Mouse (Mus musculus) ES-Bruce4 (cell line): ENCODE measurements at regions not wholly inside any gene's neighbourhood (a gene's known extent, or its start where the extent isn't known, plus 50 kb on each side); places are given as distances from the start of the nearest gene placed in this dataset.
"Not testable (repeated sequence)": the region's sequence is repeated elsewhere in the genome, so short reads cannot be mapped to it uniquely, and the experiment has no call there.

Experiments used
- H3K27ac ChIP-seq: 2 replicates; pipeline ENCODE4 v1.5.1; 2012; ENCODE audit warnings: low read length, inconsistent platforms; ENCODE audit not compliant: insufficient read depth
- H3K27me3 ChIP-seq: 2 replicates; pipeline ENCODE4 v1.6.1; 2012; ENCODE audit warnings: mild to moderate bottlenecking, low read length, inconsistent platforms; ENCODE audit not compliant: control insufficient read depth, poor library complexity, insufficient read depth, severe bottlenecking
- H3K36me3 ChIP-seq: 2 replicates; pipeline ENCODE4 v1.6.1; 2012; ENCODE audit warnings: inconsistent platforms, mild to moderate bottlenecking, low read length, moderate library complexity; ENCODE audit not compliant: control insufficient read depth, poor library complexity, insufficient read depth, severe bottlenecking
- H3K4me1 ChIP-seq: one replicate; pipeline ENCODE4 v1.8.1; 2011; ENCODE audit warnings: low read length; ENCODE audit not compliant: control insufficient read depth, insufficient read depth
- H3K4me3 ChIP-seq: 2 replicates; pipeline ENCODE4 v1.5.1; 2011; ENCODE audit warnings: low read depth, mild to moderate bottlenecking, low read length
- H3K9ac ChIP-seq: 2 replicates; pipeline ENCODE4 v1.6.1; 2012; ENCODE audit warnings: low read depth, mild to moderate bottlenecking, inconsistent platforms; ENCODE audit not compliant: poor library complexity, severe bottlenecking
- H3K9me3 ChIP-seq: replicated peaks from 2 replicates; pipeline ENCODE4 v1.6.1; 2012; ENCODE audit warnings: mild to moderate bottlenecking, low read length, inconsistent platforms; ENCODE audit not compliant: control insufficient read depth, poor library complexity, insufficient read depth, severe bottlenecking
- CTCF ChIP-seq: IDR thresholded peaks from one replicate; pipeline ENCODE4 v1.8.1; 2011; ENCODE audit warnings: low read depth, low read length
- EP300 ChIP-seq: IDR thresholded peaks from 2 replicates; pipeline ENCODE4 v1.6.1; 2011; ENCODE audit warnings: low read depth, low read length; ENCODE audit not compliant: insufficient read depth
- POLR2A ChIP-seq: IDR thresholded peaks from one replicate; pipeline ENCODE4 v1.8.1; 2011; ENCODE audit warnings: low read length; ENCODE audit not compliant: insufficient read depth

DNA sequence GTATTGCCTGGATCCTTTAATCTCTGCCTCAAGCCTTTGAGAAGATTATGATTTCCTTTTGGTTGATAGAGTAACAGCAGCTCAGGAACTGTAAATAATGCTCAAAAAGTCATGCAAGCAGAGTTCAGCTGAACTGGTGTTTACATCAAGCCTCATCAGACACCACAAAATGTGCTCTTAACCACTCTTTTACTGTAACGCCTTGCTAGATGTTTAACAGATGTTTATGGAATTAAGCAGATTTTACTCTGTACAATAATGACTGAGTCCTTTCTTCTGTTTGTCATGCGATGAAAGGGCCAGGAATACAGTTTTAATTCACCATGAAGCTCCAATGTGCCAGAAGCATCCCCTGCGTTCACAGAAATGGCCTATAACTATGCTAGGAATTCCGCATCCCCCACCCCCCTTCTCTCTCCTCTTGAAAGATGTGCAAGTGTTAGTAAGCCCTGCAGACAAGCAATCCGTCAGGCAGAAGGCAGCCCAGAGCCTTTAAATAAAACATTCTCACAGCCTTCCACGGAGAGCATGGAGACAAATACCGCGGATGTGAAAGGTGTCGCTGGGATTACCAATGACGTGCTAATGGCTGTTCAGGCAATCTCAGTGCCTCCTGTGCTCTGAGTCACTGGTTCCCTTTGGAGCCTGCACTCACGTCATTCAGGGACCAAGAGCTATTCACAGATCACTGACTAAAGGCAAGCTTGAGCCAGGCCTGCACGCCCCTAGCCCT lies 453.3 kb upstream of the Kif18a start:
- Histone ChIP-seq H3K4me1 (no peaks in the 10 kb centered on the region), H3K27ac (no peak overlapping the region), H3K27me3 (no peaks in the 10 kb centered on the region), H3K36me3 (no peaks in the 10 kb centered on the region), H3K9me3 (no peaks in the 10 kb centered on the region), H3K9ac (no peak overlapping the region), H3K4me3 (no peak overlapping the region)
- TF ChIP-seq CTCF (no peak), POLR2A (no peak), EP300 (no peak)

DNA sequence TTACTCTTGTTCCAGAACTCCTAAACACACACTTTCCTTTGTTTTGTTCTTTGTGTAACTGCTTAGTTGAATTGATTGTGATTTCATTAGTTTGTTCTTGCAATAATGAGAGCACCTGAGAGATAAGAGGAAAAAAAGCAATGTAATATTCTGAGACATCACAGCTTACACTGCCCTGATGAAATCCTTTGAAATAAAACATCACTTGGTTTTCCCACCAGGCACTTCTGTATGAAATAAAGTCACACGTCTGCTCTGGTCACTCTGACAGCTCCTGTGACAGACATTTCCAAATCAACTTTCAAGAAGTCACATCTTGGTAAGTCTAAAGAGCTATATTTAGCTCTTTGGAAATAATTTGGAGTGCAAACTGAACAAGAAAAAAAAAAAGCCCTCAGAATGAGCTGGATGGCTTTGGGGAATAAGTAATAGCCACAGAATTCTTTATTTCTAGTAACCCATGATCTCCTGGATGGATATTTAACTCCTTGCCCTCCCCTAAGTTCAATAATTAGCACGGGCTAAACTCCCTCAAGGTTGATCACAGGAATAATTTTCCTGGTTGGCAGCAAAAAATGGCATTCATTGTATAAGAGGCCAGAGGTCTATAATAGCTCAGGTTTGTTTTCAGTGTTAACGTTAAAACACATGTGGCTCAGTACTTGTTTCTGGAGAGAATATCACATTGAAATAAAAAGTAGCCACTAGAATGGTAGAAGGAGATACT lies 452.4 kb upstream of the Kif18a start:
- no peak for TF ChIP-seq EP300
- TF ChIP-seq CTCF: no peak
- TF ChIP-seq POLR2A: no peak
- Histone ChIP-seq H3K4me3 (no peak overlapping the region), H3K9ac (no peak overlapping the region), H3K27me3 (no peaks in the 10 kb centered on the region), H3K36me3 (no peaks in the 10 kb centered on the region), H3K4me1 (no peaks in the 10 kb centered on the region), H3K27ac (no peak overlapping the region), H3K9me3 (no peaks in the 10 kb centered on the region)

DNA sequence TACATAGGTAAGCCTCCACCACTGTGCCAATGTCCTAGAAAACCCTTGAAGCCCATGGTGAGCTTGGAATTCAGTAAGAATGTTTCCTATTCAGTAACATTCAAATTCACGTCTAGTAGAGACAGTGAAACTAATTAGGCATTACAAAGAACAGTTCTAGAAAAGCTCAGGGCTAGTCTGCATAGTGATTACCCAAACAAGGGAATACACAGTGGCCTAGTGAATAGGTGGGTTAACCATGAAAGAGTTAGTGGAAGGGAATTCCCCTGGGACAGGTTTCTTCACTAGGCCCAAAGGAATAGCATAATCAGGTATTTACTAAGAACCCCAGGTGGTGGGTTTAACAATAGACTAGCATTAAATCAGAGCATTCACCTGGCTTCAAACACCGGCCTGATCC lies 436.7 kb upstream of the Kif18a start:
- H3K9ac ChIP-seq, H3K27me3 ChIP-seq, H3K36me3 ChIP-seq, H3K27ac ChIP-seq, H3K4me3 ChIP-seq, H3K4me1 ChIP-seq: not testable (repeated sequence)
- peaks cover 27% of the 10 kb centered on the region for H3K9me3 ChIP-seq
- TF ChIP-seq EP300: 0 out of 2 replicates have a peak, but pooled peaks have one; percentile 13

DNA sequence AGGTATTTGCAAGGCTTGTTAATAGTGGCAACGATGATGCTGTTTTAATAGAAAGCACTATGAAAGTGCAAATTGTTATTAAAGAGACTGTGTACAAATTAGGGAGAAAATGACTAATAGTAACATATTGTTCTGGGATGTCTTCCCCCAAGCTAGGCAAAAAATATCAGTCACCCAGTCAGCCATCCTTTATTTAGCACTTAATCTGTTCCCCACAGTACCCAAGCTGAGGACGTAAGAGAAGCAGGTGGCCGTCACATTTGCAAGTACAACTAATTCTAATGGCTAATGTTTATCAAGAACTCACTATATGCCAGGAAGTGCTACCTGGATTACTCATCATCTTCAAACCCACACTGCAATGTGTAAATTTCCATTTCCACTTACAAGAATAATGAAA lies 432.5 kb upstream of the Kif18a start:
- no peak for TF ChIP-seq CTCF
- no peak for TF ChIP-seq POLR2A
- no peak for TF ChIP-seq EP300
- peaks cover 25% of the 10 kb centered on the region for H3K9me3 ChIP-seq
- H3K27me3 ChIP-seq: no peaks in the 10 kb centered on the region
- H3K9ac ChIP-seq: no peak overlapping the region
- H3K27ac ChIP-seq: no peak overlapping the region
- no peak overlapping the region for H3K4me3 ChIP-seq
- H3K36me3 ChIP-seq: no peaks in the 10 kb centered on the region
- H3K4me1 ChIP-seq: no peaks in the 10 kb centered on the region

DNA sequence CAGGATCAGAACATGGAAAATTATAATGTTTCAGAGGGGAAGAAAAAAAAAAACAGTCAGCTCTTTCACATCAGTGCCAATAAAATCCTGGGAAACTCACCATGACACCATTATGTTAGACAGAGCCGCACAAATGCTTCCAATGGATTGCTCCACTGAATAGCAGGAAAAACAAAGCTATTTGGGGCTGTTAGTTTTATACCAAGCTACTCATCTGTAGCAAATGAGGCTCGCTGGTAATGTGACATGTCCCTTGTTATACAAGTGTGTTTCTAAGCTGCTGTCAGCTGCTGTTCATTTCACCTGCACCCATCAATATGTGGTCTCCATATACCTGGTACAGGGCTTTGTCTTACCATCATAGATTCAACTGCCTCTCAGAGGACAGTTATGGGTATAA lies 426.1 kb upstream of the Kif18a start:
- Histone ChIP-seq H3K36me3 (no peaks in the 10 kb centered on the region), H3K4me1 (no peaks in the 10 kb centered on the region), H3K9ac (no peak overlapping the region), H3K27ac (no peak overlapping the region), H3K27me3 (no peaks in the 10 kb centered on the region), H3K4me3 (no peak overlapping the region), H3K9me3 (no peaks in the 10 kb centered on the region)
- TF ChIP-seq CTCF: no peak
- TF ChIP-seq POLR2A: no peak
- no peak for TF ChIP-seq EP300

DNA sequence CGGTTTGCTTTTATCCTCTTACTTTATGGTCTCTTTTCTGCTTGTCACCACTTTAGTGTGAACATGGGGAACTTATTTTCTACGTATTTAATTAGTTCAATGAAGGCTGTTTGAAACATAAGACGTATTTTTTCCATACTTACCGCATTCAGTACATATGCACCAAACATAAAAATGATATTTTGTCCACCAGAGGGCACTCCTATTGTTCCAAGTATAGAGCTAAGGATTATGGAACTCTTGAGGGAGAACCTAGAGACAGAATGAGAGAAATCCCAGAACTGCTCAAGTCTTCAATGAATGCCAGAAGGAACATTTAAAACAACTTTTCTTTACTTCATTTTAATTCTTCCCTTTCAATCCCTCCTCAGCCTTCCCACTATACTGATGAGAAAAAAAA lies 403.4 kb upstream of the Kif18a start:
- Histone ChIP-seq H3K27me3 (no peaks in the 10 kb centered on the region), H3K4me1 (no peaks in the 10 kb centered on the region), H3K36me3 (no peaks in the 10 kb centered on the region), H3K9ac (no peak overlapping the region), H3K27ac (no peak overlapping the region), H3K4me3 (no peak overlapping the region), H3K9me3 (no peaks in the 10 kb centered on the region)
- TF ChIP-seq EP300 (no peak), POLR2A (no peak), CTCF (no peak)
